Mouse (Mus musculus) ZHBTc4 (cell line): Measurements from ENCODE around the gene 1700123L14Rik.
"Not testable (repeated sequence)": the region's sequence is repeated elsewhere in the genome, so short reads cannot be mapped to it uniquely, and the experiment has no call there.

Experiments used
- DNase-seq: peaks from one replicate; pipeline ENCODE4 v3.0.0-alpha.2; 2011; ENCODE audit warnings: low read depth, low spot score

Gene 1700123L14Rik

GRCm38 (mm10) chr6:96165818-96166379 lies at the start of gene 1700123L14Rik:
1700123L14Rik (minus strand) TSS chr6:96166243.
- DNase-seq, result no peak

- no peak for DNase-seq
Observed at GRCm38 (mm10) chr6:96205395-96205794, 39.4 kb upstream of the 1700123L14Rik start.

- DNase-seq, result not testable (repeated sequence)
Observed at GRCm38 (mm10) chr6:96198991-96199390, 32.9 kb upstream of the 1700123L14Rik start.

- no peak for DNase-seq
Observed at GRCm38 (mm10) chr6:96186517-96186916, 20.5 kb upstream of the 1700123L14Rik start.

- DNase-seq, result no peak
Observed at GRCm38 (mm10) chr6:96183392-96183791, 17.3 kb upstream of the 1700123L14Rik start.

- DNase-seq, result no peak
Observed at GRCm38 (mm10) chr6:96178530-96178929, 12.5 kb upstream of the 1700123L14Rik start.

GRCm38 (mm10) chr6:96173681-96174080 lies 7.6 kb upstream of the 1700123L14Rik start:
- no peak for DNase-seq

- no peak for DNase-seq
Observed at GRCm38 (mm10) chr6:96167031-96167430, 988 bp upstream of the 1700123L14Rik start.

- DNase-seq, result no peak
Observed at GRCm38 (mm10) chr6:96165403-96165802, 640 bp downstream of the 1700123L14Rik start.

GRCm38 (mm10) chr6:96143326-96143725 lies 22.7 kb downstream of the 1700123L14Rik start:
- DNase-seq, result no peak

GRCm38 (mm10) chr6:96116534-96117272 lies 49.3 kb downstream of the 1700123L14Rik start:
- DNase-seq, result peak; percentile 59

GRCm38 (mm10) chr6:96116148-96116533 lies 49.9 kb downstream of the 1700123L14Rik start:
- no peak for DNase-seq
